Mouse (Mus musculus) thymus, adult 2 months (tissue): ENCODE results near the gene Ddx49. TPM values are rescaled to one million over a fixed set of nuclear protein-coding genes. Genes with fewer than 3 reads are reported as not detected.

Source experiments
- DNase-seq: peaks from one replicate; pipeline ENCODE4 v3.0.0; 2021
- H3K27ac ChIP-seq: fragments of 200-500 bp; 2 replicates; pipeline ENCODE4 v1.5.1; 2012; ENCODE audit warnings: low read length, control low read depth; ENCODE audit not compliant: control insufficient read depth, insufficient read depth
- H3K27me3 ChIP-seq: fragments of 200-500 bp; 2 replicates; pipeline ENCODE4 v1.6.1; 2012; ENCODE audit warnings: mild to moderate bottlenecking, low read length, moderate library complexity, mixed read lengths; ENCODE audit not compliant: control insufficient read depth, insufficient read depth
- H3K36me3 ChIP-seq: fragments of 200-500 bp; 2 replicates; pipeline ENCODE4 v1.6.1; 2012; ENCODE audit warnings: mild to moderate bottlenecking, low read length, moderate library complexity; ENCODE audit not compliant: control insufficient read depth, insufficient read depth
- H3K4me1 ChIP-seq: fragments of 200-500 bp; replicated peaks from 2 replicates; pipeline ENCODE4 v1.6.1; 2012; ENCODE audit warnings: low read length; ENCODE audit not compliant: control insufficient read depth, insufficient read depth
- H3K4me3 ChIP-seq: fragments of 200-500 bp; 2 replicates; pipeline ENCODE4 v1.5.1; 2012; ENCODE audit warnings: mild to moderate bottlenecking, low read length, control low read depth, moderate library complexity; ENCODE audit not compliant: control insufficient read depth, insufficient read depth
- CTCF ChIP-seq: fragments of 200-500 bp; IDR thresholded peaks from 2 replicates; pipeline ENCODE4 v1.5.1; 2012; ENCODE audit warnings: mild to moderate bottlenecking, control low read depth, low read length, moderate library complexity, borderline replicate concordance; ENCODE audit not compliant: control insufficient read depth, poor library complexity, insufficient read depth; ENCODE audit errors: extremely low read depth
- POLR2A ChIP-seq: fragments of 200-500 bp; IDR thresholded peaks from 2 replicates; pipeline ENCODE4 v1.6.1; 2012; ENCODE audit warnings: mild to moderate bottlenecking, low read length, control low read depth, moderate library complexity; ENCODE audit not compliant: control insufficient read depth, poor library complexity, insufficient read depth; ENCODE audit errors: extremely low read depth
- WGBS: fragments of 180-500 bp; shearing (Covaris S2); methylation state at CpG from one replicate; pipeline ENCODE4 v1.1.7; 2018; 5-methylcytosine and 5-hydroxymethylcytosine counted together
- polyA plus RNA-seq: library from polyadenylated mRNA; depleted of rRNA; stranded (reverse); fragments of >200 nt; gene quantifications from 2 replicates; pipeline ENCODE4 v1.2.3, GENCODE M21; 2012; rRNA removed

The Ddx49 gene
- polyA plus RNA-seq, 1 experiment: 72.1 TPM

DNA sequence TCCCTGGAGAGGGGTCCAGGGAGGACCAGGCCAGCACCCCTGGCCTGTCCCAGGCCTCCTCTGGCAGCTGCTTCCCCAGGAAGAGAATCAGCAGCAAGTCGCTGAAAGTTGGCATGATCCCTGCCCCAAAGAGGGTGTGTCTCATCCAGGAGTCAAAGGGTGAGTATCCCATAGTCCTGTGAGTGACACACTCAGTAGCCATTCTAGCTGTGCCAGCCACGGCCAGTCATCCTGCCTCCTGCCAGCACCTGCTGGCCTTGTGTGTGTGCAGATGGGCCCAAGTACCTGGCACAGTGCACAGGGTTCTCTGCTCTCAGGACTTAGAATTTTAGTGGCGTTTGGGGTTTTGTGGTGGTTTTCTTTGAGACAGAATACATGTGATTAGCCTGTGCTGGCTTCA is 44.8 kb downstream of the Ddx49 start:
- no peak overlapping the region for H3K27ac ChIP-seq
- 51% methylated on average over 3 of the region's 3 CpGs for WGBS
- no peak overlapping the region for H3K4me3 ChIP-seq
- H3K27me3 ChIP-seq: no peaks in the 10 kb centered on the region
- peaks cover 55% of the 10 kb centered on the region for H3K36me3 ChIP-seq
- no peak for DNase-seq
- no peaks in the 10 kb centered on the region for H3K4me1 ChIP-seq
- TF ChIP-seq CTCF: no peak

DNA sequence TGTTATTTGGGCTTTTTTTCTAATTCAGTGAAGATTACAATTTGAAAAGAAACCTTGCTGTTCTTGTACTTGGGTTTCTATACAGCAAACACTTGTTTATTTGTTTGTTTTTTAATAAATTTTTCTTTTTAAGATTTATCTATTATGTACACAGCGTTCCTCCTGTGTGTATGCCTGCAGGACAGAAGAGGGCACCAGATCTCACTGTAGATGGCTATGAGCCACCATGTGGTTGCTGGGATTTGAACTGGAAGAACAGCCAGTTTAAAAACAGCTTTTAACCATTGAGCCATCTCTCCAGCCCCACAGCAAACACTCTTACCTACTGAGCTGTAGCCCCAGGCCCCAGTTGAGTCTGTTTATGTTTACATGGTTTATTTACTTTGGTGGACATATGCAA is 47.7 kb downstream of the Ddx49 start:
- TF ChIP-seq POLR2A (no peak), CTCF (no peak)
- no peak for DNase-seq
- Histone ChIP-seq H3K27me3 (no peaks in the 10 kb centered on the region), H3K36me3 (peaks cover 69% of the 10 kb centered on the region), H3K4me1 (no peaks in the 10 kb centered on the region), H3K27ac (no peak overlapping the region), H3K4me3 (no peak overlapping the region)
- WGBS: 86% methylated on average over 1 of the region's 1 CpGs

DNA sequence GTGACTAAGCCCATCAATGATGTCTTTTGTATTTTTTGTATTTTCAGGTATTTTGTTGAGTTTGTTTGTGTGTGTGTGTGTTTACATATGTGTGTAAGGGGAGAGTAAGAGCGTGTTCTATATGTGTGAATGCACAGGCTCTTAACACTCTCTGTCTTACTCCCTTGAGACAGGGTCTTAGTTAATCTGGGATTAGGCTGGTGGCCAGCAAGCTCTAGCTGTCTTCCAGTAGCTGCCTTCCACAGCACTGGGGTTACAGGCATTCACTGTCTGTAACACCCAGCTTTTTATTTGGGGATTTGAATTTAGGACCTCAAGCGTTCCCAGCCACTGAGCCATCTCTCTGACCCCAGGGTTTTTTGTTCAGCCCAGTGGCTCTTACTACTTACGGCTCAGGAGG is 54.4 kb downstream of the Ddx49 start:
- DNase-seq: no peak
- 100% methylated on average over 3 of the region's 3 CpGs for WGBS
- no peak overlapping the region for H3K27ac ChIP-seq

DNA sequence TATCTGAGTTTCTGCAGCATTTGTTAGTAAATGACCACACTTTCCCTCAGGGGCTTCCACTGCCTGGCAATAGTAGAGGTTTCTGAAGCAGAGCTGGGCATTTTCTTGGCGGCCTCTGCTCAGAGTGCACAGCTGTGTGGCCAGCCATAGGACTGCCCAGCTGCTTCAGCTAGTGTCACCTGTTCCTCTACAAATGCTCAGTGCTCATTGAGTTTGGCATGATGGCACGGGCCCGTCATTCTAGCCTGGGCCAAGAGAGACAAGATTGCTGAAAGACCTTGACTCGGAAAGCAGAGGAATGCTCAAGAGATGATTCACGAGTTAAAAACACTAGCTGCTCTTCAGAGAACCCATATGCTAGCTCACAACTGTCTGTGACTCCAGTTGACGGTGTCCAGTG is 55.7 kb downstream of the Ddx49 start:
- Histone ChIP-seq H3K27me3 (no peaks in the 10 kb centered on the region), H3K36me3 (peaks cover 58% of the 10 kb centered on the region), H3K4me3 (no peak overlapping the region), H3K27ac (no peak overlapping the region), H3K4me1 (0 out of 2 replicates have a peak, but pooled peaks cover 2% of the 10 kb centered on the region)
- 95% methylated on average over 6 of the region's 6 CpGs for WGBS
- TF ChIP-seq CTCF (no peak), POLR2A (no peak)
- DNase-seq: no peak

More for the DNA sequence above, 54.4 kb downstream of the Ddx49 start:
- Histone ChIP-seq H3K36me3 (peaks cover 63% of the 10 kb centered on the region), H3K4me1 (0 out of 2 replicates have a peak, but pooled peaks cover 2% of the 10 kb centered on the region), H3K4me3 (no peak overlapping the region), H3K27me3 (no peaks in the 10 kb centered on the region)
- TF ChIP-seq POLR2A (no peak), CTCF (no peak)

Other genes starting within 250 kb of the Ddx49 start
- gene Tm6sf2, start 229.6 kb downstream of the Ddx49 start, polyA plus RNA-seq: 5.1 and 5.9 TPM in 2 replicates
- 0.11 and 0.15 TPM in 2 replicates for gene Hapln4, start 219.0 kb downstream of the Ddx49 start, polyA plus RNA-seq
- 0.05 and 0.08 TPM in 2 replicates for gene Ncan, start 181.6 kb downstream of the Ddx49 start, polyA plus RNA-seq
- gene Nr2c2ap, start 171.2 kb downstream of the Ddx49 start, polyA plus RNA-seq: 20.7 and 26.9 TPM in 2 replicates
- gene Rfxank, start 163.3 kb downstream of the Ddx49 start, polyA plus RNA-seq: 49.7 and 58.2 TPM in 2 replicates
- 174 and 178 TPM in 2 replicates for gene Borcs8, start 163.0 kb downstream of the Ddx49 start, polyA plus RNA-seq
- 3.5 and 3.6 TPM in 2 replicates for gene Mef2b, start 162.8 kb downstream of the Ddx49 start, polyA plus RNA-seq
- 144 and 156 TPM in 2 replicates for gene Tmem161a, start 130.1 kb downstream of the Ddx49 start, polyA plus RNA-seq
- gene Slc25a42, start 90.2 kb downstream of the Ddx49 start, polyA plus RNA-seq: 59.1 and 66.6 TPM in 2 replicates
- 98.2 and 103 TPM in 2 replicates for gene Sugp2, start 68.3 kb downstream of the Ddx49 start, polyA plus RNA-seq
- gene Armc6, start 68.0 kb downstream of the Ddx49 start, polyA plus RNA-seq: 24.3 and 25.4 TPM in 2 replicates
- 60.6 and 67.6 TPM in 2 replicates for gene Homer3, start 19.7 kb downstream of the Ddx49 start, polyA plus RNA-seq
- 397 and 454 TPM in 2 replicates for gene Cope, start within 50 bp of the Ddx49 start, polyA plus RNA-seq
- 0.13 and 0.61 TPM in 2 replicates for gene Cers1, start 13.3 kb upstream of the Ddx49 start, polyA plus RNA-seq
- gene Gdf1, start 27.3 kb upstream of the Ddx49 start, polyA plus RNA-seq: 0.13 and 0.23 TPM in 2 replicates
- 76.0 and 104 TPM in 2 replicates for gene Upf1, start 50.8 kb upstream of the Ddx49 start, polyA plus RNA-seq
- gene Comp, start 71.1 kb upstream of the Ddx49 start, polyA plus RNA-seq: 4.1 and 4.7 TPM in 2 replicates
- gene Crtc1, start 137.1 kb upstream of the Ddx49 start, polyA plus RNA-seq: 43.9 and 49.0 TPM in 2 replicates
- gene Klhl26, start 174.5 kb upstream of the Ddx49 start, polyA plus RNA-seq: 43.1 and 44.6 TPM in 2 replicates
- 0.39 and 0.73 TPM in 2 replicates for gene Tmem59l, start 184.9 kb upstream of the Ddx49 start, polyA plus RNA-seq
- 0.59 and 0.70 TPM in 2 replicates for gene Crlf1, start 190.7 kb upstream of the Ddx49 start, polyA plus RNA-seq
- gene Rex1bd, start 204.3 kb upstream of the Ddx49 start, polyA plus RNA-seq: 196 and 227 TPM in 2 replicates
- gene Uba52, start 208.3 kb upstream of the Ddx49 start, polyA plus RNA-seq: 731 and 765 TPM in 2 replicates
- gene Fkbp8, start 225.2 kb upstream of the Ddx49 start, polyA plus RNA-seq: 613 and 640 TPM in 2 replicates
- gene Kxd1, start 225.5 kb upstream of the Ddx49 start, polyA plus RNA-seq: 72.7 and 86.7 TPM in 2 replicates
- 40.2 and 42.6 TPM in 2 replicates for gene Ell, start 237.0 kb upstream of the Ddx49 start, polyA plus RNA-seq